Mouse (Mus musculus): ENCODE results near the gene Fndc1. TPM values are rescaled to one million over a fixed set of nuclear protein-coding genes. Genes with fewer than 3 reads are reported as not detected.

The Fndc1 gene
- polyA plus RNA-seq (2014; fragmentation: Illumina TruSeq; extraction: RNeasy Lipid Tissue Mini Kit (QIAGEN cat#74804); ENCODE audit: low read depth, low replicate concordance) = 0.57 TPM

DNA sequence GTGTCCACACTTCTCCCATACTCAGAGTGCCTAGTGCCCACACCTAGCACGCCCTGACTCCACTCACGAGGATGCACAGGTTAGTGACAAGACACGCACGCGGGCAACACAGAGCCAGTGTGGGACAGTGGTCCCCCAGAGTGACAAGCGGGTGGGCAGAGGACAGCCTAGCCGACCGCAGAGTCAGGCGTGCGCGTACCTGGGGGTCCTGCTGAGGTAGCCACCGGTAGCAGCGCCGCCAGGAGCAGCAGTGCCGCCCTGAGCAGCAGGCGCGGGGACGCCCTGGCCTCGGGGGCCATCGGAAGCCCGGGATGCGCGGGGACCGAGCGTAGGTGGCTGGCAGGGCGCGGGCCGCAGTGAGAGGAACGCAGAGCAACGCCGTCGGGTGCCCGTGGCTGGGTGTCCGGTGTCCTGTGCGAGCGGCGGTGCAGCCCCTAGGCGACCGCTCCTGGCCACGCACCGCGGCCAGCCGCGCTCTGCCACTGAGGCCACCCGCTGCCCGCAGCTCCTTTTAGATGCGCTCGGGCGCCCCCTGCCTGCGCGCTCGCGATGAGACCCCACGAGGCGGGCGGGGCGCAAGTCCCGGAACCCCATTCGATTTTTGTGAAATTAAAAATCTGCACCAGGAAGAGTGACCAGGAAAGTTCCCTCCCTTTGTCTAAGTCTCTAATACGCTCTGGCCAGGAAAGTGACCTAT, at the start of gene Fndc1:
Fndc1 (minus strand) TSS at position 484 of the 697 bp plus-strand sequence.

Other genes with a start within 250 kb of the Fndc1 start
- 0.45 TPM for gene Tagap, start 98.7 kb upstream of the Fndc1 start, polyA plus RNA-seq (2014; fragmentation: Illumina TruSeq; extraction: RNeasy Lipid Tissue Mini Kit (QIAGEN cat#74804); ENCODE audit: low read depth, low replicate concordance)
- gene Rsph3a, start 118.3 kb upstream of the Fndc1 start, polyA plus RNA-seq (2014; fragmentation: Illumina TruSeq; extraction: RNeasy Lipid Tissue Mini Kit (QIAGEN cat#74804); ENCODE audit: low read depth, low replicate concordance) = 507 TPM